Mouse (Mus musculus): ENCODE data around the gene D7Ertd443e.

- TF ChIP-seq CTCF (IDR thresholded peaks at IDR 0.05; ENCODE audit: low read depth, low read length) = no peak
- no peak for TF ChIP-seq TAL1 (conservative IDR thresholded peaks at IDR 0.05; ENCODE audit: low read depth, low read length)
- TF ChIP-seq POLR2AphosphoS5 (IDR thresholded peaks at IDR 0.05; ENCODE audit: insufficient replicate concordance, low read depth, low read length) = no peak
Observed at GRCm38 (mm10) chr7:134250273-134250870, 135.1 kb downstream of the D7Ertd443e start.
